Mouse (Mus musculus): ENCODE measurements around the gene Rtn4rl2.

GRCm38 (mm10) chr2:84838993-84839980 is 47.2 kb downstream of the Rtn4rl2 start:
- TF ChIP-seq TCF3 (IDR thresholded peaks at IDR 0.05; ENCODE audit: insufficient read length, low read depth) (no peak), POLR2A (IDR thresholded peaks at IDR 0.05; ENCODE audit: insufficient read length, low read depth) (peak; percentile 64)

All from myocyte (in vitro differentiated cells).